Mouse (Mus musculus): ENCODE results near the gene Apex1. TPM values are rescaled to one million over a fixed set of nuclear protein-coding genes. Genes with fewer than 3 reads are reported as not detected.
"Not testable (repeated sequence)": the region's sequence is repeated elsewhere in the genome, so short reads cannot be mapped to it uniquely, and the experiment has no call there.

Gene Apex1
- total RNA-seq, 1 experiment from 2014 or later, result 86.8 TPM

- no peak for DNase-seq
Observed at GRCm38 (mm10) chr14:50925111-50925920, 548 bp downstream of the Apex1 start.

GRCm38 (mm10) chr14:50927366-50927765, 2.6 kb downstream of the Apex1 start:
- DNase-seq, result no peak

GRCm38 (mm10) chr14:50929951-50930350, 5.2 kb downstream of the Apex1 start:
- no peak for DNase-seq

DNA sequence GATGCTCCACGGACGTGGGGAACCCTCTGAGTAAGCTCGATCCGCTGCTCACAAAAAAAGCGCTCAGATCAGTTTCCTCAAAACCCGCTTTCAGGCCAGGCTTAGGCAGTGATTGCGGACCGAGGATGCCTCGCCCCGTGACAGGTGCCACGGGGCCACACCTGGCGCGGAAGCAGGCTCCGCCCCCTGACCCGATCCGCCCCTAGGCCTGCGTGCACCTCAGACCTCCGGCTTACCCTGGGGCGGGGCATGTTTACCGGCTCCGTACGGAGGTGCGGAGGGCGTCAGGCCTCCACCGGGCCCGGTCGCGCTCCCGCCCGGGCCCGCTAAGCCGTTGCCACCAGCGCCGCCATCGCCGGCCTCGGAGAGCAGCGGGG, 5.6 kb downstream of the Apex1 start:
- peak; percentile 52 for DNase-seq

DNA sequence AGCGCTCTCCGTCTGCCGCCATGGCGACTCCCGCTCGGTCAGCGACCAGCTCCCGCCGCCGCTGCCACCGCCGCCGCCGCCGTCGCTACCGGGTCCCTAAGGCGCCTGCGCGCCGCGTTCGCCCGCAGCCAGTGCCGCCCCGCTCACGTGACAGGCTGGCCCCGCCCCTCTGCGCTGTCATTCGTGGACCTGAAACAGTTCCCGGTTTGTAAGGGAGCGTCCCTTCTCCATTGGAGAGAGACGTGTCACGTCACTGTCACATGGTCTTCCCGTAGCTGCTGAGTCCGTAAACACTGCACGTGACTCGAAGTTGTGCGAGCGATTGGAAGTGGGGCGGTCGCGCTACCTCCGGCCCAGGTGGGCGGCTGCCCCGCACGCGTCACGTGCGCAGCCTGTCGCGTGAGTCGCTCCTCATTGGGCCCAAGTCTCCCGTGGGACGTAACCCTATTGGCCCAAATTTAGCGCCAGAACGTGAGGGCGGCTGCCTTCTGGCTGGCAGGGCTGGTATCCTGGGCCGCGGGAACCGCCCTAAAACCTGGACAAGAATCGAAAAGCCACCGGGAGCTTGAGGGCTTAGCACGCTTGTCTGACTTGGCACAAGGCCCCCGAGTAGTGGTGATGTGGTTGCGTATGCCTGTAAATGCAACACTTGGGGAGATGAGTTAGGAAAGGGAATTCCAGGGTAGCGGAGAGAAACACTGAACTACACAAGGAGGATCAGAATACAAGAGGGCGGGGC, 6.2 kb downstream of the Apex1 start, which contains the start of the genes Pip4p1 and Pnp:
TSS of gene Pip4p1 (minus strand) at position 103 of the 739 bp plus-strand sequence.
TSS of gene Pnp (plus strand) at position 329 of the 739 bp plus-strand sequence.
- peak; percentile 99 for DNase-seq

- DNase-seq, result no peak
Observed at GRCm38 (mm10) chr14:50931493-50932020, 6.8 kb downstream of the Apex1 start.

GRCm38 (mm10) chr14:50936649-50937048, 11.9 kb downstream of the Apex1 start:
- DNase-seq, result no peak

GRCm38 (mm10) chr14:50938119-50938908, 13.5 kb downstream of the Apex1 start:
- DNase-seq, result no peak

DNA sequence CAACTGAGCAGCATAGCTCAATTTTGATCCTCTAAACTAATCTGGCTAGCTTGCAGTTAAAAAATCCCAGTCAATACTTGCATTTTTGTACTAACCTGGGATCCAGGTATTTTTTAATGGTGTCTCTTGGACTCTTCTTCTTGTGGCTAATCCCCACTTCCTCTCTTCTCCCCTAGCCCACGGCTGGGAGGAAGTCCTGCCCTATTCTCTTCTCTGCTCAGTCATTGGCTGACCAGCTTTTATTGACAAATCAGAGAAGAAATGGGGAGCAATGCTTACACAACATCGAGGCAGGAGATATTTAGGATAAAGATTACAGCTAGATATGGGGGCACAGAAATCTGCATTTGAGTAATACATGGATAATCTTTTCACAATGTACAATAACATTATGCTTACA, 14.2 kb downstream of the Apex1 start:
- DNase-seq, result no peak

DNA sequence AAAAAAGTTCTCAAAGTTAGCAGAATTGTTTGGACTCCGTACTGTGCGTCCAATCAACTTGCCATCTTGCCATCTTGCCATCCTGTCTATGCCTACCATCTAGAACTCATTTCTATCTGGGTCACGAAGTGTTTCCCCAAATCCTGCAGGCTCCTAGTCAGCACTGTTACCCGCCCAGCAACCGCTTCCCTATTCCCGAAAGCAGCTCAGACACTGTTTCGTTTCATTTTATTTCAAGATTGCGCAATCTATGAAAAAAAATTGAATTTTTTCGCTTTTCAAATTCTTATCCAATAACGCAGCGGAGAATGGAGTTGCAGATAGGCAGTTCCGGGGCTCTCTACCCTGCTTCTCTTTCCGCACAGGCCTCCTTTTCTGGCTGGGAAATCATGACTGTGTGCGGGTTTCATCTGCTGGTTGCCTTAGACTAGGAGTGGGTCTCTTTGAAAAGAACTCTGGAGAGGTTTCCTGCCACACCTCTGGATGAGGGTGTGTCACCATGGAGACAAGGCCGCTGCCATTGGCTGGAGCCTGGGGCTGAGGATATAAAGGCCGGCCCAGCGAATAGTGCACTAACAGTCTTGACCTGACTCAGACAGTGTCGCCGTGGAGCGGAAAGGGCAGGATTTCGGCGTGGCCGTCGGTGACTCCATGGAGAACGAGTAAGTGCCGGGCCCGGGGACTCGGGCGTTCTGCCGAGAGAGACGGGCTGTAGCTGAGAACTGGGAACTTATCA, 19.3 kb downstream of the Apex1 start, which contains the start of gene Gm49342:
TSS of gene Gm49342 (plus strand) at position 586 of the 736 bp plus-strand sequence.
- DNase-seq, result peak; percentile 95

GRCm38 (mm10) chr14:50944668-50945033, 19.9 kb downstream of the Apex1 start:
- not testable (repeated sequence) for DNase-seq

GRCm38 (mm10) chr14:50945081-50945480, 20.3 kb downstream of the Apex1 start:
- DNase-seq, result not testable (repeated sequence)

DNA sequence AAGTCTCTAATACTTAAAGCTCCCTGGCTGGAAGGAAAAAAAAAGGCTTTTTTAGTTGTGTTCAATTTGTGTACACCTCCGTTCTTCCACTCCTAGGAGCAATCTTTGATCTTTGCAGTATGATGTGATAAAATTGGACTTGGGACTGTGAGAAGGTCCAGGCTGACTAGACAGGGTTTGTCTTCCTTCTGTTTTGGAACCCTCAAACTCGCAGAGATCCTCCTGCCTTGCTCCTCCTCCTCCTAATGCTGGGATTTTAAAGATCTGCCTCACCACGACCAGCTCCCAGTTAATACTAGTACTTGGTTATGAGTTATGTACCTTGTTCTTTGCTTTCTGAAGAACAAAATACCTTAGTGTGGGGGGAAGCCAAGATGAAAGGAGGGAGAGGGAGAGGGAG, 20.8 kb downstream of the Apex1 start:
- not testable (repeated sequence) for DNase-seq

DNA sequence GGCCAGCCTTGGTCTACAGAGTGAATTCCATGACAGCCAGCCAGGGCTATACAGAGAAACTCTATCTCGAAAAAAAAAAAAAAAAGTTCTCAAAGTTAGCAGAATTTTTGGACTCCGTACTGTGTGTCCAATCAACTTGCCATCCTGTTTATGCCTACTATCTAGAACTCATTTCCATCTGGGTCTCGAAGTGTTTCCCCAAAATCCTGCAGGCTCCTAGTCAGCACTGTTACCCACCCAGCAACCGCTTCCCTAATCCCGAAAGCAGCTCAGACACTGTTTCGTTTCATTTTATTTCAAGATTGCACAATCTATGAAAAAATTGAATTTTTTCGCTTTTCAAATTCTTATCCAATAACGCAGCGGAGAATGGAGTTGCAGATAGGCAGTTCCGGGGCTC, 30.7 kb downstream of the Apex1 start:
- no peak for DNase-seq

- DNase-seq, result peak; percentile 49
Observed at GRCm38 (mm10) chr14:50955942-50956508, 31.3 kb downstream of the Apex1 start, which contains the start of gene Pnp2. TSS of gene Pnp2 (plus strand) at chr14:50955992.

- not testable (repeated sequence) for DNase-seq
Observed at GRCm38 (mm10) chr14:50956724-50957123, 32.0 kb downstream of the Apex1 start.

- DNase-seq, result not testable (repeated sequence)
Observed at GRCm38 (mm10) chr14:50957146-50957545, 32.4 kb downstream of the Apex1 start.

DNA sequence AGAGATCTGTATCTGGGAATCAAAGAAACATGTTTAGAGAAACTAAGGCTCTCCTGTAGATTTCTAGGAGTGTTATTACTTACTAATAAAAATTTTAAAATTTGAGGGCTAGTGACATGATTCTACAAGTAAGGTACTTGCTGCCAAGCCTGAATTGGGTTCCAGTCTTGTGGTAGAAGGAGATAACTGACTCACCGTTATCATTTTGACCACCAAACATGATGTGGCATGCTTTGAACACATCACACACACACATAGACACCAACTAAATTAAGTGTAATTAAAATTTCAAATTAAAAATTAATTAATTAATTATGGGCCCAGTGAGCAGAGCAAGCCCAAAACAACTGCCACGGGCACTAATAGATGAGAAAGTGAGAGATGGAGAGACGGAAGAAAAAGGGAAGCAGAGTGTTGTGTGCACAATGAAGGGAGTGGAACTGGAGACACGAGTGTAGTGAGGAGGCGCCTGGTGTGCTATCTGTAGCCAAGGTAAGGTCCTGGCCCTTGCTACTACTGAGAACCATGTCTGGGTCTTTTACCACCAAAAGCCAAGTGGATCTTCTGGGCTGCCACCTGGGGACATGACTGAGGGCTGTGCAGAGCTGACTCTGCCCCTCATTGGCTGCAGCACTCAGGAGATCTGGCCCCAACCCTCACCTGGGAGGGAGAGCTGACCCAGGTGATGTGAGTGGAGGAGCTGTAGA, 33.7 kb downstream of the Apex1 start:
- not testable (repeated sequence) for DNase-seq

GRCm38 (mm10) chr14:50968216-50968980, 43.6 kb downstream of the Apex1 start:
- DNase-seq, result no peak
